22 mouse cellular contexts compared by ENCODE assay signal in the genomic region with DNA sequence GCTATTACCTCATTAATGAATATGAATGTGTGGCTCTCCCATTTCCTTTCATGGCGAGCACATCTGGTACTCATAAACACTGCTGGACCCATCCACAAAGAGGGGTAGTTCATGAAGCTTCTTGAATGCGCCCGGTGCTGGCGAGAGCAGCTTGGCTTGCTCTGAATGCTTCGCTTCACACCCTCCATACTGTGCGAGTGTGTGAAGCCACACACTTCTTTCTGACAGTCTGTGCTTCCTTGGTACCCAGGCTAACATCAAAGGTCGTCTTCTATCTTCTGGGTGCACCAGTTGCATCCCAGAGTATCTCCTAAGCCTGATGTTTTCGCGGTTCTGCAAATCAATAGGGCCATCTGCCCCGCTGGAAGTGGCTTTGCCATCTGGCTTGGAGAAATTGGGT.
DNase-seq lines count a peak whose midpoint lies in the region; ATAC-seq lines count a peak whose summit lies in the region.
"Had no signal": no experiment of that assay in that cellular context is flagged by ENCODE, and none has a peak within 500 bp of the region (broad histone marks: within the 10 kb centered on the region; RNA-seq: fewer than 3 reads in every experiment).

No protein-coding gene starts in this region.

- intact Hi-C loops in left cerebral cortex, postnatal 14 days (cut with DNase I) = loop anchor here (5.0 kb wide), 1 partner anchor 197 kb away; no protein-coding TSS in a partner anchor
- intact Hi-C loops in left cerebral cortex, postnatal 4 days (cut with DNase I) = loop anchor here (10.0 kb wide), 1 partner anchor 270 kb away; no protein-coding TSS in a partner anchor

- 35% methylated on average over 10 of the region's 10 CpGs for whole genome bisulfite sequencing in limb, embryonic 13.5 days

- H3K4me3 ChIP-seq in limb, embryonic 13.5 days = no peak overlapping the region
- H3K4me3 ChIP-seq: embryonic facial prominence, embryonic 15.5 days; forebrain, embryonic 10.5 days; gastrocnemius, adult 2 months; heart, embryonic 15.5 days; hindbrain, embryonic 12.5 days; layer of hippocampus, adult 2 months; neural tube, embryonic 12.5 days; stomach, embryonic 15.5 days had no signal

- ATAC-seq in frontal cortex, adult (ENCODE audit: low TSS enrichment) = 0 out of 2 replicates have a peak, but pooled peaks have one; percentile 31
- ATAC-seq in limb, embryonic 13.5 days (ENCODE audit: low FRiP score, low read depth) = no peak

- no peak for DNase-seq in frontal cortex, postnatal 25 days (ENCODE audit: low spot score in 2 of 2)
- peak; percentile 22 to 43 for DNase-seq in left cerebral cortex, postnatal 14 days (ENCODE audit: low spot score in 2 of 2)
- DNase-seq in left cerebral cortex, postnatal 4 days = no peak
- DNase-seq in frontal cortex, postnatal 10 days (ENCODE audit: low spot score in 2 of 2) = peak; percentile 18
- no peak for DNase-seq in spleen, adult 12 weeks (ENCODE audit: low spot score)
- DNase-seq: adrenal gland, postnatal 10 days; B cell, adult 2 months; cerebellum, adult 11-12 months; cerebellum, postnatal 25 days; gastrocnemius, adult 2 months; heart, adult 18-20 months; kidney, adult 11 months had no signal

- H3K9me3 ChIP-seq in limb, embryonic 13.5 days = no peaks in the 10 kb centered on the region
- H3K9me3 ChIP-seq: embryonic facial prominence, embryonic 15.5 days; forebrain, embryonic 10.5 days; heart, embryonic 15.5 days; hindbrain, embryonic 12.5 days; neural tube, embryonic 12.5 days; stomach, embryonic 15.5 days had no signal

- H3K9ac ChIP-seq in limb, embryonic 13.5 days = no peak overlapping the region
- H3K9ac ChIP-seq: embryonic facial prominence, embryonic 15.5 days; heart, embryonic 15.5 days; hindbrain, embryonic 12.5 days; neural tube, embryonic 12.5 days; stomach, embryonic 15.5 days had no signal

- peak overlapping the region; percentile 12; the same call in 1 of the 2 replicates for H3K4me2 ChIP-seq in limb, embryonic 13.5 days (replicated peaks)
- H3K4me2 ChIP-seq: embryonic facial prominence, embryonic 15.5 days; heart, embryonic 15.5 days; hindbrain, embryonic 12.5 days; neural tube, embryonic 12.5 days; stomach, embryonic 15.5 days had no signal

- no peaks in the 10 kb centered on the region for H3K36me3 ChIP-seq in limb, embryonic 13.5 days
- H3K36me3 ChIP-seq: embryonic facial prominence, embryonic 15.5 days; forebrain, embryonic 10.5 days; heart, embryonic 15.5 days; hindbrain, embryonic 12.5 days; neural tube, embryonic 12.5 days; stomach, embryonic 15.5 days had no signal

- H3K27me3 ChIP-seq in limb, embryonic 13.5 days = no peaks in the 10 kb centered on the region
- H3K27me3 ChIP-seq: embryonic facial prominence, embryonic 15.5 days; heart, embryonic 15.5 days; hindbrain, embryonic 12.5 days; neural tube, embryonic 12.5 days; stomach, embryonic 15.5 days had no signal

- peaks cover 5% of the 10 kb centered on the region; the same call in 1 of the 2 replicates for H3K4me1 ChIP-seq in limb, embryonic 13.5 days
- H3K4me1 ChIP-seq: embryonic facial prominence, embryonic 15.5 days; forebrain, embryonic 10.5 days; heart, embryonic 15.5 days; hindbrain, embryonic 12.5 days; neural tube, embryonic 12.5 days; stomach, embryonic 15.5 days had no signal

- H3K27ac ChIP-seq in limb, embryonic 13.5 days = no peak overlapping the region
- H3K27ac ChIP-seq: embryonic facial prominence, embryonic 15.5 days; forebrain, embryonic 10.5 days; gastrocnemius, adult 2 months; heart, embryonic 15.5 days; hindbrain, embryonic 12.5 days; kidney, postnatal 0 days; layer of hippocampus, adult 2 months; neural tube, embryonic 12.5 days; stomach, embryonic 15.5 days had no signal

Comparison
In these comparisons a context has a peak if more than half of its experiments do, and no peak if none do; other contexts are left out.
1. DNase-seq: peak in left cerebral cortex, postnatal 14 days (2 of 2) and frontal cortex, postnatal 10 days (2 of 2); none in frontal cortex, postnatal 25 days (0 of 2), left cerebral cortex, postnatal 4 days (single experiment) and spleen, adult 12 weeks (single experiment).